Mouse (Mus musculus) v-Abl transformed pro-B cells (cell line): ENCODE data around the gene Kctd20.
"Not testable (repeated sequence)": the region's sequence is repeated elsewhere in the genome, so short reads cannot be mapped to it uniquely, and the experiment has no call there.

Source experiments
- in situ Hi-C, 2 experiments: fragments of 400-800 bp; cut with MboI; formaldehyde crosslinking; loops; one replicate each; pipeline ENCODE4 v1.15.1; 2025; ENCODE audit not compliant: unreplicated experiment in 2 of 2

Kctd20 gene

GRCm38 (mm10) chr17:28970122-28970521 is 18.4 kb downstream of the Kctd20 start:
- in situ Hi-C loops = no loop called here

GRCm38 (mm10) chr17:28979091-28979490 is 27.3 kb downstream of the Kctd20 start:
- in situ Hi-C loops = no loop called here

DNA sequence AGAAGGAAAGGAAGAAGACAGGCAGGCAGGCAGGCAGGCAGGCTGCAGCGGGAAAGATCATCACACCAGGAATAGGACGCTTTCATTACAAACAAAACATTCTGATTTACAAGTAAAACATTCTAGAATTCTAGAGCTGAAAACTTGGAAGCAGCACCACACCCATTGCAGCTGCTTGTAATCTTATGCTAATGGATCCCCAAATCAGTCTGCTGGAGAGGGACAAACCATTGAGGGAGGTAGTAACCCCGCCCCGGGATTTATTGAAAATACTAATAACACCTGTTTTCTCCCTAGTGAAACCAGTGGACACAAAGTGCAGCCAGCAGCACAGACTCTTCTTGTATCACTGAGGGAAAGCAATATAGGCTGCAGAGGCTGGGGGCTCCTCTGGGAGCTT is 29.3 kb downstream of the Kctd20 start:
- in situ Hi-C loops = no loop called here

- in situ Hi-C loops = no loop called here
Measured at GRCm38 (mm10) chr17:28982591-28982990, 30.8 kb downstream of the Kctd20 start.

DNA sequence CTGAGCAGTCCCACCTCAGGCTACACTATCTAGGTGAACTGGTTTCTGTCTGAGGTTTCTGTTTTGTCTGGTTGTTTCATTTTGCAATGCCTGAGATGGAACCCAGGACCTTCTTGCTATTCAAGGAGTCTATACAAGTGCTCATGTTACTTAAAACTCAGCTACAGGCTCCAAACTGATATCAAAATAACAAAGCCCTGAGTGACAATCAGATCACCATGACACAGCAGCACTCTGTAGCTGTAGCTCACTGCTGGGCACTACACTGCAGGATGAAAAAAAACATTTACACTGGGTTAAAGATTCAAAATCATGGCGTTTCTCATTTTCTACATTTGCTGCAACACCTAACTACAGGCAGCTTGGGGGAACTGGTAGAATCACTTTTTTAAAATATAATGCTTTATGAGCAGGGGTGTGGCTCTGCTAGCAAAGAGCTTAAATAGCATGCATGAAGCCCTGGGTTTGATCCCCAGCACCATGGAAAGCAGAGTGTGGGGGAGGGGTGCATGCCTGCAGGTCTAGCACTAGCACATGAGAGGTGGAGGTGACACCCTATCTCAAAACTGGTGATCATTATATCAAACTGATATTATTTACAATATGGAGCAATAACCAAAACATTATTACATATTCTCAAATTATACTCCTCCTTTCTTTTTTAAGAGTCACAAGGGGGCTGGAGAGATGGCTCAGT is 33.1 kb downstream of the Kctd20 start:
- in situ Hi-C loops = no loop called here

DNA sequence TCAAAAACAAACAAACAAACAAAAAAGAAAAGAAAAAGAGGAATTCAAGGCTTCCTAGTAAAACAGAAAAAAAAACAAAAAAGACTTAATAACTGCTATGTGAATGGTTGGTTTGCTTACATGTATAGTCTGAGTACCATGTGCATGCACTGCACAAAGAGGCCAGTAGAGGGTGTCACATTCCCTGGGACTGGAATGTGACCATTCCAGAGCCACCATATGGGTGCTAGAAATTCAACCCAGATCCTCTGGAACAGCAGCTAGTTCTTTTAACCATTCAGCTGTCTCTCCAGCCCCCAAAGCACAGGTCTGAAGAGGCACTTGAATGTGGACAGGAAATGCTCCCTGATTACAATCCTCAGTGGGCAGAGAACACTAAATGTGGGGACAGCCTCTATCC is 35.1 kb downstream of the Kctd20 start:
- in situ Hi-C loops = no loop called here

DNA sequence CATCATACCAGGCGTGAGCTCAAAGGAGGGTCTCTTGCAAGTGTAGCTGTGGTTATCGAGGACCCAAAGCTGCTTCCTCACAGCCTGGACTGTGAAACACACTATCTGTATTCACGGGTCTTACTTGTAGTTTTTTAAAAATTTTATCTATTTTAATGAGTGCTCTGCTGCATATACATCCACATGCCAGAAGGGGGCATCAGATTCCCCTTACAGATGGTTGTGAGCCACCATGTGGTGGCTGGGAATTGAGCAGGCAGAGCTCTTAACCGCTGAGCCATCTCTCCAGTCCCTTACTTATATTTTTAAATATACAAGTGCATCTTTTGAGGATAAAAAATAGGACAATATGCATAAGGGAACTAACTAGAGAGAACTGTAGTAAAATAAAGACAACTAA is 36.0 kb downstream of the Kctd20 start:
- in situ Hi-C loops = no loop called here

GRCm38 (mm10) chr17:28988291-28988690 is 36.5 kb downstream of the Kctd20 start:
- in situ Hi-C loops = no loop called here

DNA sequence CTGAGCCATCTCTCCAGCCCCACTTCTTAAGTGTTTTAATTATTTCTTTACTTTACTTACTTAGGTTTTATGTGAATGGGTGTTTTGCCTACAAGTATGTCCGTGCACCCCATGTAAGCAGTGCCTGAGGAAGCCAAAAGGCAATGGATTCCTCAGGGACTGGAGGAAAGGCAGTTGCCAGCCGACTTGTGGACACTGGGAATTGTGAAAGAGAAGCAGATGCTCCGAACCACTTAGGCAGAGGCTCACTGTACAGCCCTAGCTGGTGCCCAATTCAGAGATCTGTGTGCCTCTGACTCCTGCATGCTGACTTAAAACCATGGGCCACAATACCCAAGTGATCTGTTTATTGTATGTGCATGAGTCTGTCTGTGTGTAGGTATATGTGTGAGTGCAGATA is 37.2 kb downstream of the Kctd20 start:
- in situ Hi-C loops = no loop called here

- in situ Hi-C loops = no loop called here
Measured at GRCm38 (mm10) chr17:28990060-28990459, 38.3 kb downstream of the Kctd20 start.

- in situ Hi-C loops = no loop called here
Measured at GRCm38 (mm10) chr17:28991286-28991685, 39.5 kb downstream of the Kctd20 start.

DNA sequence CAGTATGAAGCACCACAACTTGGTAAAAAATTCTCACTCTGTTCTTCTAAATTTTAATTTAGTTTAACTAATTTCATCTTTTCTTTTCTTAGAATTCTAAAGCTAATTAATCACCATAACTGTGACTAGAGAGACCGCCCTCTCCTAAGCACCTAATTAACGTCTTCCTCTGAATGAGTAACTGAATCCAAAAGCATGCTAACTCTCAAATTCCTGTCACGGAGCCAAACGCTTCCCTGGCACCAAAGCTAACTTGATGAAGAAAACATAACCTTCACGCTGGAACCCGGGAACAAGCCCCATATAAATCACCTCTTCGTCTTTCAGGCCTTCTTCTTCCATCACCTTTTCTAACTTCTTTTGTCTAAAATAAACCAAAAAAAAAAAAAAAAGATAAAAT is 40.4 kb downstream of the Kctd20 start:
- in situ Hi-C loops = no loop called here

- in situ Hi-C loops = not testable (repeated sequence)
Measured at GRCm38 (mm10) chr17:28993004-28993403, 41.3 kb downstream of the Kctd20 start.

- in situ Hi-C loops = no loop called here
Measured at GRCm38 (mm10) chr17:28994615-28995014, 42.9 kb downstream of the Kctd20 start.

DNA sequence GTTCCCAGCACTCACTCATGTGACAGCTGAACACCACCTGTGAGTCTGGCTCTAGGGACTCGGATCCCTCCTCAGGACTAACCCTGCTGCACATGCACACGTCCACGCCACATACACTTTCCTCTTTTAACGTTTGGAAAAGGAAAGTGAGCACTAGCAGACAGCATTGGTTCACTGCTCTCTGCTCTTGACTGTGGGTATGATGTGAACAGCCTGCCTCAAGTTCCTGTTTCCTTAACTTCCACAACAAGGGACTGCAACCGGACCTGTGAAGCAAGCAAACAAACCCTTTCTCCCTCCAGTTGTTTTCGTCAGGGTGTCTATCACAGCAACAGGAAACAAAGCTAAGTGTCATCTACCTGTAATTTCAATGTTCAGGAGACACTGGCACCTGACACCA is 48.7 kb downstream of the Kctd20 start:
- in situ Hi-C loops = no loop called here

DNA sequence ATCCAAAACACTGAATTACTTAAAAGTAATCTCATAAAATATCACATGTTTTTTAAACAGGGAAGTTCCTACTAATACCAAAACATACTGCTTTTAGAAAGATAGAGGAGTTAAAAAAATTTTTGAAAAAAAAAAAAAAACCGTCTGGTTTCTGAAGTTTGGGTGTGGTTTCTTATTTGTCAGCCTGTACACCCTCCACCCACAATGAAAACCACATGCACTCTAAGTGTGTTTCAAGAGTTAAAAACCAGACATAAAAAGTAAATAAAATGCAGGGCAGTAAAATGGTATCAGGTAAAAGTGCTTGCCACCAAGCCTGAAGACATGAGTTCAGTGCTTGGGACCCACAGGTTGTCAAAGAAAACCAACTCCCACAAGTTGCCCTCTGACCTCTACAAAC is 52.0 kb downstream of the Kctd20 start:
- in situ Hi-C loops = no loop called here

DNA sequence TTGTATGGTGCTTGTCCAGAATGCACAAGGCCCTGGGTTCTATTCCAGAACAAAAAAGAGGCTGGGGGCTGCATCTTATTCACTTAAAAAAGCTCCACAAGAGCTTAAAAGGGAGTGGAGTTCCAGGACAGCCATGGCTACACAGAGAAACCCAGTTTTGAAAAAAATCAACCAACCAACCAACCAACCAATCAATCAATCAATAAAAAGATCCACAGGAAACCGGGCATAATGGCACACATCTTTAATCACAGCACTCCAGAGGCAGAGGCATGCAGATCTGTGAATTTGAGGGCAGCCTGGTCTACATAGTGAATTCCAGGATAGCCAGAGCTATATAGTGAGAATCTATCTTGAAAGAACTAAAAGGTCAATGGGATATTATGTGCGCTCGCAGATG is 53.3 kb downstream of the Kctd20 start:
- in situ Hi-C loops = no loop called here

- in situ Hi-C loops = no loop called here
Measured at GRCm38 (mm10) chr17:29006812-29007211, 55.1 kb downstream of the Kctd20 start.

- in situ Hi-C loops = no loop called here
Measured at GRCm38 (mm10) chr17:29007243-29007640, 55.5 kb downstream of the Kctd20 start.

DNA sequence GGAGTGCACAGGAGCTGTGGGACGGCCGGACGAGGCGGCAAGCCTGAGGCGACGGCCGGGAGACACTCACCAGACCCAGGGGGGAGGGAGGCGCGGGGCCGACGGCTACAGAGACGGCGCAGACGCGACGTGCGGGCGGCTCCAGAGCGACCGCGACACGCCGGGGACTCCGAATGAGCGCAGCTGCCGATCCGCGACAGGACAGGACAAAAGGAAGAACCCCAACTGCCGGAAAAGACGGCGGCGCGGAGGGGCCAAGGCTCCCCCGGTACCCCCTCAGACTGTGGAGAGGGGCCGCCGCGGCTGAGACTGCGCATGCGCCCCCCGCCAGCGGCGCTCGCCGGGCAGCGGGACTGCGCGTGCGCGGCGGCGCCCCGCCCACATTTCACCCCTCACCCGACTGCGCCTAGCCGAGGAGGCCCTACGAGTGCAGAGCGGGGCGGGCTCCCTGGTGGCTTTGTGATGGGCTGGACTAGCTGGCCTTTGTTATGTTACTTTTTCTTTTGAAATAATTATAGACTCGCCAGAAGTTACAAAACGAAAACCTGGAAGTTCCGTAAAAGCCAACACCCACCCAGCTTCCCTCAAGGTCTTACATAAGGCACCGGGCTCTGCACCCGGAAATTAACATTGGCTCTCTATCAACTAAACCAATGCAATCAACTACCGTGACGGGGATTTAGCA is 56.0 kb downstream of the Kctd20 start, which contains the start of gene Stk38:
TSS of gene Stk38 (minus strand) at position 355 of the 685 bp plus-strand sequence.
- in situ Hi-C loops = no loop called here

DNA sequence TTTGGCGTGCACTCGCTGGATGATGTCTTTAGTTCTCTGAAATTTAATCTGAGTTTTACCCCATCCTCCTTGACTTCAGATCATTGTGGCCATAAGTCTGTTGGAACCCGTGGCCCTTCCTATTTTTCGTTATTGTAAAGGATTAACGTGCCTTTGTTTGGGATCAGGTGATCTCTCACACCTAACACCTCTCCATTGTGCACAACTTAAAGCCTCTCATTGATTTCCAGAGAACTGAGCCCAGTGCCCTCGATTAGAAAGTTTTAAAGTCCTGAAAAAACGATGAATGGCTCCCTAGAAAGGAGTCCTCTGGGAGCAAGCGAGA is 56.5 kb downstream of the Kctd20 start:
- in situ Hi-C loops = no loop called here

DNA sequence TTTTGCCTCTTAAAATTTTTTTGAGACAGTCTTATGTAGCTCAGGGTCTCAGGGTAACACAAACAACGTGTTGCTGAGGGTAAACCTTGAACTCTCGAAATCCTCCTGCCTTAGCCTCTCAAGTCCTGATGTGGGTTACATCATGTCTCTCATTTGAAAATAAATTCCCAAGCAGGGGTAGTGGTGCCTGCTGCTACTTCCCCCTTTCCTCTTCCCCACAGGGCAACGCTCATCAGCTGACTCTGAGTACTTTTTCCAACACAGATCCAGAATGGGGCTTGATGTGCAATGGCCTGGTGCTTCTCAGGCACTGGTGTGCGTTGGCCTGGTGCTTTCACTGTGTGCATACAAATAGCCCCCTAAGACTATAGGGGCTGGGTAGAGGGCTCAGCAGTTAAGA is 57.4 kb downstream of the Kctd20 start:
- in situ Hi-C loops = no loop called here
